Mouse (Mus musculus) sigmoid colon, adult 10 weeks (tissue): ENCODE results near the gene Olig2. TPM values are rescaled to one million over a fixed set of nuclear protein-coding genes. Genes with fewer than 3 reads are reported as not detected.

Experiments used
- polyA plus RNA-seq: library from polyadenylated mRNA; stranded (reverse); fragments of 350-450 nt; fragmentation: Illumina TruSeq; extraction: RNeasy Lipid Tissue Mini Kit (QIAGEN cat#74804); gene quantifications from one replicate; pipeline ENCODE4 v1.2.3, GENCODE M21; 2014; ENCODE audit warnings: low read depth, low replicate concordance

The Olig2 gene
- polyA plus RNA-seq, result not detected

GRCm38 (mm10) chr16:91225233-91226037 is at the start of gene Olig2:
Gene Olig2, plus strand, starts transcription at chr16:91225457.

GRCm38 (mm10) chr16:91269468-91270211 is 44.4 kb downstream of the Olig2 start, which contains the start of gene Olig1:
Gene Olig1, plus strand, starts transcription at chr16:91269772.

Other genes starting within 250 kb of the Olig2 start
- gene Synj1, start 214.1 kb upstream of the Olig2 start, polyA plus RNA-seq, result 60.5 TPM
- 170 TPM for gene Paxbp1, start 180.9 kb upstream of the Olig2 start, polyA plus RNA-seq
- 2.3 TPM for gene 4932438H23Rik, start 130.3 kb upstream of the Olig2 start, polyA plus RNA-seq
- gene Olig1, start 44.3 kb downstream of the Olig2 start, polyA plus RNA-seq, result not detected
- 31.4 TPM for gene Ifnar2, start 147.3 kb downstream of the Olig2 start, polyA plus RNA-seq
- not detected for gene Gm21970, start 166.3 kb downstream of the Olig2 start, polyA plus RNA-seq
- 96.0 TPM for gene Il10rb, start 180.7 kb downstream of the Olig2 start, polyA plus RNA-seq